Mouse (Mus musculus): ENCODE data around the gene Ugt1a8. TPM values are rescaled to one million over a fixed set of nuclear protein-coding genes. Genes with fewer than 3 reads are reported as not detected.
"Not testable (repeated sequence)": the region's sequence is repeated elsewhere in the genome, so short reads cannot be mapped to it uniquely, and the experiment has no call there.

Ugt1a8 gene
- total and polyA plus RNA-seq, 3 experiments = not detected

DNA sequence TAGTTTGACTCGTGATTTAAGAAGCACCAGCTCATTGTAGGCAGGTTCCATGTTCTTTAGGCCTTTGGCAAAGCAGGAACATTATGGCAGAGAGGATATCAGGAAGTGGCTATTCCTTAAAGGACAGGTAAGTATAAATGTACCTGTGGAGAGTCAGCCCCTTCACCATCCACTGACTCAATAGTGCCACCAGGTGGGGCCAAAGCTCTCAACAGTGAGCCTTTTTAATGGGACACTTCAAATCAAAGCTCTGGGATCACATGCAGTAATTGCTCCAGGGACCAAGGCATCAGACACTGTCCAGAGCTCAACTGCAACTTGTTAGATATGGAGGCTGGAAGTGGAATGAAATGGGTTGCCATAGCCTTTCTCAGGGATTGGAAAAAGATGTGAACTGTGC, 33.9 kb downstream of the Ugt1a8 start:
- H3K27ac ChIP-seq (ENCODE audit: control insufficient read depth, low read depth, low read length); H3K4me1 ChIP-seq (ENCODE audit: control insufficient read depth in 1 of 2, insufficient read depth in 2 of 2, low read length in 2 of 2); H3K4me3 ChIP-seq (ENCODE audit: control insufficient read depth in 1 of 2, insufficient read depth in 1 of 2, low read depth in 2 of 2, low read length in 2 of 2); H3K27me3 ChIP-seq (ENCODE audit: control insufficient read depth in 1 of 2, insufficient read depth in 2 of 2, low read length in 2 of 2); H3K9ac ChIP-seq (ENCODE audit: control insufficient read depth, low read depth, low read length, poor library complexity, severe bottlenecking); H3K9me3 ChIP-seq (replicated peaks; ENCODE audit: insufficient read depth, low read length); DNase-seq (ENCODE audit: low read depth, low spot score); H3K79me2 ChIP-seq (ENCODE audit: control insufficient read depth, insufficient read depth, low read length, poor library complexity); H3K36me3 ChIP-seq (ENCODE audit: control insufficient read depth in 1 of 2, insufficient read depth in 2 of 2, low read length in 2 of 2): not testable (repeated sequence)
- peak; percentile 28; the same call in 1 of the 2 replicates for TF ChIP-seq RCOR1 (IDR thresholded peaks at IDR 0.05; ENCODE audit: low read depth, low read length)
- TF ChIP-seq CTCF (IDR thresholded peaks at IDR 0.05 in 2 of 3, conservative IDR thresholded peaks at IDR 0.05 in 1 of 3; ENCODE audit: control insufficient read depth in 1 of 3, insufficient read depth in 1 of 3, low read depth in 2 of 3, low read length in 3 of 3, poor library complexity in 1 of 3, severe bottlenecking in 1 of 3) = peak in 2 of 3 experiments; percentile 37; a peak in 4 of 6 replicates
- peak; percentile 28 for TF ChIP-seq SMC3 (IDR thresholded peaks at IDR 0.05; ENCODE audit: low read depth, low read length)
- peak; percentile 21 for TF ChIP-seq RAD21 (IDR thresholded peaks at IDR 0.05; ENCODE audit: low read depth, low read length)

DNA sequence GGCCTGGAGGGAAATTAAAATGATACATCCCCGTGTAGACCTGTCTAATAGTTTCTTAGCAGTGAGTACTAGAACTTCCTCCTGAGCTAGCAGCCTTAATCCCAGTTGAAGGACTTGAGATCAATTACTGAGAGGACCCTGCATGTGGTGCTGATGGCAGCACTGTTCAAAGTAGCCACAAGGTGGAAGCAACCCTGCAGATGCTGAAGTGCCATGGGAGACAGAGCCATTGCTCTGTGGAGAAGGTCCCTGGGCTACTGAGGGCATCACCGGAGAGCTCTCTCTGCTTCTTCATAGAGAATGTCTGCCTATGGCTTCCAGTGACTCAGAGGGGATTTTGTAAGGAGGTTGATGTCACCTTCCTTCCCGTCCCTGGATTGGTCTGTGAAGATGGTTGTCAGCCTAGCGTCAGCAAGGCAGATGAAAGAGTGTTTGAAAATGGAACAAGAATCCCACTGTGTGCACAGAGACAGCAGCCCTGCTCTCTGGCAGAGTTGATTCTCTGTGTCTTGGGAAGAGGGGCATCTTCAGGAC, 38.3 kb downstream of the Ugt1a8 start:
- not testable (repeated sequence) for H3K4me1 ChIP-seq (ENCODE audit: control insufficient read depth in 1 of 2, insufficient read depth in 2 of 2, low read length in 2 of 2); H3K27ac ChIP-seq (ENCODE audit: control insufficient read depth, low read depth, low read length)

DNA sequence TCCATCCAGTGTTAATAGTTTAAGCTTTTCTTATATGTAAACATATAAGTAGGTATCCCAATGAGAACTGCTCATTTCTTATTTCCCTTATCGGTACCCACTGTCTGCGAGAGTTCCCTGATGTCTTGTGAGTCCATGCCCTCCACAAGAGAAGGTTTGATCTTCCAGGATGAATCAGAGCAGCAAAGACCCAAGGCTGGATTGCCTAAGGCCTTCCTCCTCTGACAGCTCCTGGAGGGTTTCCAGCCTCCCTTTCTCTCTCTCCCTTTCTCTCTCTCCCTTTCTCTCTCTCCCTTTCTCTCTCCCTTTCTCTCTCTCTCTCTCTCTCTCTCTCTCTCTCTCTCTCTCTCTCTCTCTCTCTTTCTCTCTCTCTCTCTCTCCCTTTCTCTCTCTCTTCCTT, 41.5 kb downstream of the Ugt1a8 start:
- H3K36me3 ChIP-seq (ENCODE audit: control insufficient read depth in 1 of 2, insufficient read depth in 2 of 2, low read length in 2 of 2); H3K4me3 ChIP-seq (ENCODE audit: control insufficient read depth in 1 of 2, insufficient read depth in 1 of 2, low read depth in 2 of 2, low read length in 2 of 2); DNase-seq (ENCODE audit: low read depth, low spot score); H3K9ac ChIP-seq (ENCODE audit: control insufficient read depth, low read depth, low read length, poor library complexity, severe bottlenecking); H3K27ac ChIP-seq (ENCODE audit: control insufficient read depth, low read depth, low read length); H3K9me3 ChIP-seq (replicated peaks; ENCODE audit: insufficient read depth, low read length); H3K4me1 ChIP-seq (ENCODE audit: control insufficient read depth in 1 of 2, insufficient read depth in 2 of 2, low read length in 2 of 2); H3K27me3 ChIP-seq (ENCODE audit: control insufficient read depth in 1 of 2, insufficient read depth in 2 of 2, low read length in 2 of 2); H3K79me2 ChIP-seq (ENCODE audit: control insufficient read depth, insufficient read depth, low read length, poor library complexity): not testable (repeated sequence)

More for the DNA sequence above, 38.3 kb downstream of the Ugt1a8 start:
- H3K27me3 ChIP-seq (ENCODE audit: control insufficient read depth in 1 of 2, insufficient read depth in 2 of 2, low read length in 2 of 2); H3K36me3 ChIP-seq (ENCODE audit: control insufficient read depth in 1 of 2, insufficient read depth in 2 of 2, low read length in 2 of 2); H3K4me3 ChIP-seq (ENCODE audit: control insufficient read depth in 1 of 2, insufficient read depth in 1 of 2, low read depth in 2 of 2, low read length in 2 of 2); H3K79me2 ChIP-seq (ENCODE audit: control insufficient read depth, insufficient read depth, low read length, poor library complexity); DNase-seq (ENCODE audit: low read depth, low spot score); H3K9ac ChIP-seq (ENCODE audit: control insufficient read depth, low read depth, low read length, poor library complexity, severe bottlenecking); H3K9me3 ChIP-seq (replicated peaks; ENCODE audit: insufficient read depth, low read length): not testable (repeated sequence)

DNA sequence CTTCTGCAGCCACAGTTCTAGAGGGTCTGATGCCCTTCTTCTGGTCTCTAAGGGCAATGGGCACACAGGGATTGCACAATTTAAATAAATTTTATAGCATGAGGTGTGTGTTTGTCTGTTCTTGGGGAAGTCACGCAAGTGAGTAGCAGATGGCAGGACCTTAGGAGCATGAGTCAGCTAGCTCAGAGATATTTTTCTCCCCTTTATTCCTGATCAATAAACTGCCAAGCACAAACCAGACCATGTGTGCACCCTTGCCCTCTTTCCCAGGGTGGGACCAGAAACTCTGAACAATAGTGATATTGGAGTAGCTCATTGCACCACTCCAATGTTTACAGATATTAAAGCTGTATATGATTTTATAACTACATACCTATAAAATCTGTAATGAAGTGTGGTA, 42.6 kb downstream of the Ugt1a8 start:
- not testable (repeated sequence) for H3K79me2 ChIP-seq (ENCODE audit: control insufficient read depth, insufficient read depth, low read length, poor library complexity); H3K4me3 ChIP-seq (ENCODE audit: control insufficient read depth in 1 of 2, insufficient read depth in 1 of 2, low read depth in 2 of 2, low read length in 2 of 2); H3K9ac ChIP-seq (ENCODE audit: control insufficient read depth, low read depth, low read length, poor library complexity, severe bottlenecking); H3K27ac ChIP-seq (ENCODE audit: control insufficient read depth, low read depth, low read length); DNase-seq (ENCODE audit: low read depth, low spot score); H3K9me3 ChIP-seq (replicated peaks; ENCODE audit: insufficient read depth, low read length); H3K36me3 ChIP-seq (ENCODE audit: control insufficient read depth in 1 of 2, insufficient read depth in 2 of 2, low read length in 2 of 2); H3K4me1 ChIP-seq (ENCODE audit: control insufficient read depth in 1 of 2, insufficient read depth in 2 of 2, low read length in 2 of 2); H3K27me3 ChIP-seq (ENCODE audit: control insufficient read depth in 1 of 2, insufficient read depth in 2 of 2, low read length in 2 of 2)

All from MEL (cell line).